Mouse (Mus musculus): ENCODE measurements around the gene Xpc. TPM values are rescaled to one million over a fixed set of nuclear protein-coding genes. Genes with fewer than 3 reads are reported as not detected.

The Xpc gene
- polyA plus RNA-seq, 1 experiment from 2014 or later, result 16.9 TPM

GRCm38 (mm10) chr6:91510211-91510610 lies 5.5 kb downstream of the Xpc start:
- no peaks in the 10 kb centered on the region for H3K27me3 ChIP-seq (ENCODE audit: control insufficient read depth, insufficient read depth, low read length)
- no peak overlapping the region for H3K9ac ChIP-seq (replicated peaks; ENCODE audit: low read depth, low read length)
- 82% methylated on average over 10 of the region's 10 CpGs for WGBS
- no peak for ATAC-seq (ENCODE audit: low read depth)
- H3K36me3 ChIP-seq (ENCODE audit: control insufficient read depth, insufficient read depth, low read length), result peaks cover 17% of the 10 kb centered on the region
- no peak overlapping the region for H3K27ac ChIP-seq (ENCODE audit: low read depth, low read length)
- no peak overlapping the region for H3K4me3 ChIP-seq (ENCODE audit: low read depth, low read length)
- H3K9me3 ChIP-seq (ENCODE audit: control insufficient read depth, low read length), result no peaks in the 10 kb centered on the region
- H3K4me2 ChIP-seq (ENCODE audit: low read depth, low read length), result no peak overlapping the region
- H3K4me1 ChIP-seq (ENCODE audit: control insufficient read depth, insufficient read depth, low read length), result peaks cover 6% of the 10 kb centered on the region; the same call in 1 of the 2 replicates

DNA sequence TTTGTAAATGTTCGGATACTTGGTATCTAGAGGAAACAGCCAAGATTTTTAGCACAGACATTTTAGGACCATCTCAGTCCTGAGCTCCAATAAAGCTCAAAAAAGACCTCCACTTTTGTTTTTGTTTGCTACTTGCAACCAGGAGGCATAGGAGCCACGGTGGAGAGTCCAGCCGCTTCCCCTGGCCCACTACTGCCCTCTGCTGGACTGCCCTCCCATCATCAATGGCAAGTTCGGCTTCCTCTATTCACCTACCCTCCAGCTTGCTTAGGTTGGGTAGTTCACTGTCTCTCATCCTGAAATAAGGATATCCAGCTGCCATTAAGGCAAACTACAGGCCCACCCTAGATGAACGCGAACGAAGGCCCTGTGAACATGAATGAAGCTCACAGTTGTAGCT lies 6.4 kb downstream of the Xpc start:
- H3K4me2 ChIP-seq (ENCODE audit: low read depth, low read length), result no peak overlapping the region
- no peaks in the 10 kb centered on the region for H3K27me3 ChIP-seq (ENCODE audit: control insufficient read depth, insufficient read depth, low read length)
- peaks cover 25% of the 10 kb centered on the region for H3K36me3 ChIP-seq (ENCODE audit: control insufficient read depth, insufficient read depth, low read length)
- 50% methylated on average over 7 of the region's 7 CpGs for WGBS
- no peaks in the 10 kb centered on the region for H3K4me1 ChIP-seq (ENCODE audit: control insufficient read depth, insufficient read depth, low read length)
- H3K9me3 ChIP-seq (ENCODE audit: control insufficient read depth, low read length), result no peaks in the 10 kb centered on the region
- no peak overlapping the region for H3K27ac ChIP-seq (ENCODE audit: low read depth, low read length)
- no peak for ATAC-seq (ENCODE audit: low read depth)
- H3K4me3 ChIP-seq (ENCODE audit: low read depth, low read length), result no peak overlapping the region
- no peak overlapping the region for H3K9ac ChIP-seq (replicated peaks; ENCODE audit: low read depth, low read length)

DNA sequence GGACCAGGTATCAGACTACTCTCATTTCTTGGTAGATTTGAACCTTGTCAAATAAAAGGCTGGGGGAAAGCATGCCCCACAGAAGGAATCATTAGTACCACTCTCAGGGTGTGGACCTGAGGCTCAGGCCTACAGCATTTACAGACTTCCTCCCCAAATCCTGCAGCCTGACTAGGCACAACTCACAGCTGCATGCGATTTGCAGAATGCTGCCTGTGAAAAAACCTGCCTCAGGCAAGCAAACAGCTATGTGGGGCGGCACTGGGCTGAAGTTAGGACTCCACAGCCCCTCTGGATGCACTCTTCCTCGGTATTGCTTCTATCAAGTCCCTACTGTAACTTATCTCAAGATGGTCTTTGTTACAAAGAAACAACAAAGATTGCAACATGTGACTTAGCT lies 7.6 kb downstream of the Xpc start:
- Histone ChIP-seq H3K27ac (ENCODE audit: low read depth, low read length) (no peak overlapping the region), H3K4me1 (ENCODE audit: control insufficient read depth, insufficient read depth, low read length) (no peaks in the 10 kb centered on the region), H3K9me3 (ENCODE audit: control insufficient read depth, low read length) (no peaks in the 10 kb centered on the region), H3K4me3 (ENCODE audit: low read depth, low read length) (no peak overlapping the region), H3K27me3 (ENCODE audit: control insufficient read depth, insufficient read depth, low read length) (no peaks in the 10 kb centered on the region), H3K36me3 (ENCODE audit: control insufficient read depth, insufficient read depth, low read length) (peaks cover 35% of the 10 kb centered on the region), H3K4me2 (ENCODE audit: low read depth, low read length) (no peak overlapping the region), H3K9ac (replicated peaks; ENCODE audit: low read depth, low read length) (no peak overlapping the region)
- no peak for ATAC-seq (ENCODE audit: low read depth)
- 95% methylated on average over 3 of the region's 3 CpGs for WGBS

DNA sequence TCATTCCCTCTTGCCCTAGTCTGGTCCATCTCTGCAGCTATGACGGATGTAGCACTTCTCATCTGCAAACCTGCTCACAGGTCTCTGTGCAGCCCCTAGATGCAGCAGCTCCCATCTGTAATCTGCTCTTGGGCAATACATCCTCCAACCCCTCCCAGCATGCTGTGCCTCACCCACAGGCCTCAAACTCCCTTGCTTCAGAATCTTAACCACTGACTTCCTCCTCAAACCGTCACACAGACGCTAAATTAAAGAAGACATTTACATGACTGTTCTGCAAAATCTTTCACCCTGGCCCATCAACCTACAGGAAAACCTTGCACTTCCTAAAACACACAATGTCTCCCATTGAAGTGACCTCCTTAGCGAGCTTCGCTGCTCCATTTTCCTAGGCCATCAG lies 9.7 kb downstream of the Xpc start:
- no peak overlapping the region for H3K4me2 ChIP-seq (ENCODE audit: low read depth, low read length)
- no peak overlapping the region for H3K9ac ChIP-seq (replicated peaks; ENCODE audit: low read depth, low read length)
- H3K36me3 ChIP-seq (ENCODE audit: control insufficient read depth, insufficient read depth, low read length), result peaks cover 40% of the 10 kb centered on the region
- H3K27ac ChIP-seq (ENCODE audit: low read depth, low read length), result no peak overlapping the region
- H3K27me3 ChIP-seq (ENCODE audit: control insufficient read depth, insufficient read depth, low read length), result no peaks in the 10 kb centered on the region
- no peaks in the 10 kb centered on the region for H3K9me3 ChIP-seq (ENCODE audit: control insufficient read depth, low read length)
- no peaks in the 10 kb centered on the region for H3K4me1 ChIP-seq (ENCODE audit: control insufficient read depth, insufficient read depth, low read length)
- WGBS, result 93% methylated on average over 5 of the region's 5 CpGs
- ATAC-seq (ENCODE audit: low read depth), result no peak
- H3K4me3 ChIP-seq (ENCODE audit: low read depth, low read length), result no peak overlapping the region

DNA sequence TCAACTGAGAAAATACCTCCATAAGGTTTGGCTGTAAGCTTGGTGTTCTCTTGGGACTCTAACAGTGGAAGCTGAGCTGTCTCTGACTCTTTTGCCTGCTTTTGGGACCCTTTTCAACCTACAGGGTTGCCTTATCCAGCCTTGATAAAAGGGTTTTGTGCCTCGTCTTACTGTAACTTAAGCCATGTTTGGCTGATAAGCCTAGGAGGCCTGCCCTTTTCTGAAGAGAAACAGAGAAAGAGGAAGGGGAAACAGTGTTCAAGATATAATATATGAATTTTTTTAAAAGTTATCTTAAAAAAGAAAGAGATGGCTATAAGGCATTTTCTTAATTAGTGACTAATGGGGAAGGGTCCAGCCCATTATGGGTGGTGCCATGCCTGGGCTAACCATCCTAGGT lies 12.4 kb downstream of the Xpc start:
- H3K36me3 ChIP-seq (ENCODE audit: control insufficient read depth, insufficient read depth, low read length), result peaks cover 61% of the 10 kb centered on the region
- no peaks in the 10 kb centered on the region for H3K9me3 ChIP-seq (ENCODE audit: control insufficient read depth, low read length)
- H3K27me3 ChIP-seq (ENCODE audit: control insufficient read depth, insufficient read depth, low read length), result no peaks in the 10 kb centered on the region
- H3K27ac ChIP-seq (ENCODE audit: low read depth, low read length), result no peak overlapping the region
- no peak overlapping the region for H3K9ac ChIP-seq (replicated peaks; ENCODE audit: low read depth, low read length)
- H3K4me2 ChIP-seq (ENCODE audit: low read depth, low read length), result no peak overlapping the region
- H3K4me1 ChIP-seq (ENCODE audit: control insufficient read depth, insufficient read depth, low read length), result no peaks in the 10 kb centered on the region
- 100% methylated on average over 1 of the region's 1 CpGs for WGBS
- no peak overlapping the region for H3K4me3 ChIP-seq (ENCODE audit: low read depth, low read length)
- no peak for ATAC-seq (ENCODE audit: low read depth)

GRCm38 (mm10) chr6:91494526-91494925 lies 21.2 kb downstream of the Xpc start:
- Histone ChIP-seq H3K27ac (ENCODE audit: low read depth, low read length) (no peak overlapping the region), H3K4me1 (ENCODE audit: control insufficient read depth, insufficient read depth, low read length) (no peaks in the 10 kb centered on the region), H3K9ac (replicated peaks; ENCODE audit: low read depth, low read length) (no peak overlapping the region), H3K36me3 (ENCODE audit: control insufficient read depth, insufficient read depth, low read length) (peaks cover 59% of the 10 kb centered on the region), H3K27me3 (ENCODE audit: control insufficient read depth, insufficient read depth, low read length) (no peaks in the 10 kb centered on the region), H3K9me3 (ENCODE audit: control insufficient read depth, low read length) (no peaks in the 10 kb centered on the region), H3K4me2 (ENCODE audit: low read depth, low read length) (no peak overlapping the region), H3K4me3 (ENCODE audit: low read depth, low read length) (no peak overlapping the region)
- 88% methylated on average over 8 of the region's 8 CpGs for WGBS
- ATAC-seq (ENCODE audit: low read depth), result no peak

DNA sequence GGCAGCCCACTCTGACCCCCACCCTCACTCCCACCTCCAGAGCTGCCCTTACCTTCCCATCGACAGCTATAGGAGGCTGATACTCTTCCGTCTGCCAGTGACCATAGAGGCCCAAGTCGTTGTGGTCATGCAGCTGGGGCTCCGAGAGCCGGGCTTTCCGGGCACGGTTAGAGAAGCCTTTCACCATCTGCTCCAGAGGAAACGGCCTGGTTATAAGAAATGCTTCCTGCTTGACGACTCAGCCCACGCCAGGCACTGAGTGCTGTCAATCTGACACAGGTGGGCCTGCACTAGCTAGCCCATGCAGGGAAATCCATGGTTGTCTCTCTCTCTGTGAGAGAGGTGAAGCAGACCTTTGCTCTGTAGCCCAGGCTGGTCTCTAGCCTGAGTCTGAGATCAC lies 22.6 kb downstream of the Xpc start:
- Histone ChIP-seq H3K27ac (ENCODE audit: low read depth, low read length) (no peak overlapping the region), H3K9me3 (ENCODE audit: control insufficient read depth, low read length) (no peaks in the 10 kb centered on the region), H3K4me3 (ENCODE audit: low read depth, low read length) (no peak overlapping the region), H3K36me3 (ENCODE audit: control insufficient read depth, insufficient read depth, low read length) (peaks cover 51% of the 10 kb centered on the region), H3K9ac (replicated peaks; ENCODE audit: low read depth, low read length) (no peak overlapping the region), H3K4me1 (ENCODE audit: control insufficient read depth, insufficient read depth, low read length) (no peaks in the 10 kb centered on the region), H3K4me2 (ENCODE audit: low read depth, low read length) (no peak overlapping the region), H3K27me3 (ENCODE audit: control insufficient read depth, insufficient read depth, low read length) (no peaks in the 10 kb centered on the region)
- no peak for ATAC-seq (ENCODE audit: low read depth)
- WGBS, result 89% methylated on average over 10 of the region's 10 CpGs

DNA sequence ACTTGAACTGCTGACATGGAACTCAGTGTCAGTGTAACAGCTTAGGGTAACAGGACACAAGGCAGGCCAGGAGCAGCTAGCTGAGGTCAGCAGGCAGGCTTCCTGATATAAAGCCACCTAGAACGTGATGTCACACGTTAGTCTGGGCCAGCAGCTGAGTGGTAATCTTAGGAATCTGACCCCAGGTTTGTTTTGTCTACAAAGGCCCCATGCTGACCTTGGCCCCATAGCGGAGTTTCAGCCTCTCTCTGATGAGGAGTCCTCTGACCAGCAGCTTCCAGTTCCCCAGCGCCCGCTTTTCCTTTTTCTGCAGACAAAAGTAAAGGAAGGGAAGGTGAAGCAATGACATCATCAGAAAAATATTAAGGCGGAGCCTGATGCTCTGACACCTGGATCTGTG lies 24.7 kb downstream of the Xpc start:
- H3K4me2 ChIP-seq (ENCODE audit: low read depth, low read length), result no peak overlapping the region
- WGBS, result 86% methylated on average over 6 of the region's 6 CpGs
- no peaks in the 10 kb centered on the region for H3K4me1 ChIP-seq (ENCODE audit: control insufficient read depth, insufficient read depth, low read length)
- H3K27me3 ChIP-seq (ENCODE audit: control insufficient read depth, insufficient read depth, low read length), result no peaks in the 10 kb centered on the region
- no peak overlapping the region for H3K4me3 ChIP-seq (ENCODE audit: low read depth, low read length)
- H3K9ac ChIP-seq (replicated peaks; ENCODE audit: low read depth, low read length), result no peak overlapping the region
- H3K9me3 ChIP-seq (ENCODE audit: control insufficient read depth, low read length), result no peaks in the 10 kb centered on the region
- ATAC-seq (ENCODE audit: low read depth), result no peak
- peaks cover 58% of the 10 kb centered on the region for H3K36me3 ChIP-seq (ENCODE audit: control insufficient read depth, insufficient read depth, low read length)
- no peak overlapping the region for H3K27ac ChIP-seq (ENCODE audit: low read depth, low read length)

- no peak overlapping the region for H3K9ac ChIP-seq (replicated peaks; ENCODE audit: low read depth, low read length)
- WGBS, result 87% methylated on average over 10 of the region's 10 CpGs
- no peak overlapping the region for H3K27ac ChIP-seq (ENCODE audit: low read depth, low read length)
- no peak for ATAC-seq (ENCODE audit: low read depth)
- no peaks in the 10 kb centered on the region for H3K4me1 ChIP-seq (ENCODE audit: control insufficient read depth, insufficient read depth, low read length)
- H3K36me3 ChIP-seq (ENCODE audit: control insufficient read depth, insufficient read depth, low read length), result peaks cover 66% of the 10 kb centered on the region
- H3K27me3 ChIP-seq (ENCODE audit: control insufficient read depth, insufficient read depth, low read length), result no peaks in the 10 kb centered on the region
- no peak overlapping the region for H3K4me2 ChIP-seq (ENCODE audit: low read depth, low read length)
- H3K9me3 ChIP-seq (ENCODE audit: control insufficient read depth, low read length), result no peaks in the 10 kb centered on the region
- H3K4me3 ChIP-seq (ENCODE audit: low read depth, low read length), result no peak overlapping the region
These were observed 25.8 kb downstream of the Xpc start for GRCm38 (mm10) chr6:91489872-91490271.

All from neural tube, embryonic 14.5 days (tissue).